Mouse (Mus musculus) CD4-positive, CD25-positive, alpha-beta regulatory T cell, adult 4 months (primary cell): ENCODE data around the gene Papolb. TPM values are rescaled to one million over a fixed set of nuclear protein-coding genes. Genes with fewer than 3 reads are reported as not detected.

Experiments used
- ATAC-seq: one replicate; pipeline ENCODE4 v1.8.0; 2017
- polyA plus RNA-seq, 2 experiments: library from polyadenylated mRNA; unstranded; fragments of 100-300 nt; shearing (Covaris generic); gene quantifications; one replicate each; pipeline ENCODE4 v1.2.1; 2017

Papolb gene
- not detected for polyA plus RNA-seq

GRCm38 (mm10) chr5:142529915-142530314 lies at the start of gene Papolb:
Gene Papolb, minus strand, starts transcription at chr5:142530076.
- ATAC-seq = no peak

GRCm38 (mm10) chr5:142578192-142578591 lies 48.3 kb upstream of the Papolb start:
- no peak for ATAC-seq

- no peak for ATAC-seq
Observed at GRCm38 (mm10) chr5:142576832-142577231, 47.0 kb upstream of the Papolb start.

- no peak for ATAC-seq
Observed at GRCm38 (mm10) chr5:142574323-142575057, 44.6 kb upstream of the Papolb start.

GRCm38 (mm10) chr5:142564606-142565005 lies 34.7 kb upstream of the Papolb start:
- ATAC-seq = no peak

- ATAC-seq = no peak
Observed at GRCm38 (mm10) chr5:142560261-142560660, 30.4 kb upstream of the Papolb start.

- ATAC-seq = no peak
Observed at GRCm38 (mm10) chr5:142557397-142558067, 27.7 kb upstream of the Papolb start.

GRCm38 (mm10) chr5:142556721-142557120 lies 26.8 kb upstream of the Papolb start:
- ATAC-seq = no peak

- no peak for ATAC-seq
Observed at GRCm38 (mm10) chr5:142555866-142556265, 26.0 kb upstream of the Papolb start.

- no peak for ATAC-seq
Observed at GRCm38 (mm10) chr5:142550706-142551652, 21.1 kb upstream of the Papolb start, which contains the start of gene Radil. Gene Radil, minus strand, starts transcription at chr5:142551098.

GRCm38 (mm10) chr5:142549961-142550705 lies 20.3 kb upstream of the Papolb start:
- ATAC-seq = no peak

GRCm38 (mm10) chr5:142549441-142549840 lies 19.6 kb upstream of the Papolb start:
- ATAC-seq = no peak

- ATAC-seq = no peak
Observed at GRCm38 (mm10) chr5:142547066-142547465, 17.2 kb upstream of the Papolb start.

- ATAC-seq = no peak
Observed at GRCm38 (mm10) chr5:142546344-142546743, 16.5 kb upstream of the Papolb start.

GRCm38 (mm10) chr5:142545014-142545795 lies 15.3 kb upstream of the Papolb start:
- ATAC-seq = no peak

GRCm38 (mm10) chr5:142537286-142537685 lies 7.4 kb upstream of the Papolb start:
- no peak for ATAC-seq

- ATAC-seq = no peak
Observed at GRCm38 (mm10) chr5:142535388-142535787, 5.5 kb upstream of the Papolb start.

- no peak for ATAC-seq
Observed at GRCm38 (mm10) chr5:142524711-142525464, 5.0 kb downstream of the Papolb start.

GRCm38 (mm10) chr5:142521195-142521866 lies 8.5 kb downstream of the Papolb start:
- ATAC-seq = no peak

- no peak for ATAC-seq
Observed at GRCm38 (mm10) chr5:142520360-142520759, 9.5 kb downstream of the Papolb start.
